Mouse (Mus musculus): ENCODE measurements around the gene H2-T23. TPM values are rescaled to one million over a fixed set of nuclear protein-coding genes. Genes with fewer than 3 reads are reported as not detected.

H2-T23 gene
- total and polyA plus RNA-seq, 3 experiments, result 21.8 to 42.1 (median 38.8) TPM

DNA sequence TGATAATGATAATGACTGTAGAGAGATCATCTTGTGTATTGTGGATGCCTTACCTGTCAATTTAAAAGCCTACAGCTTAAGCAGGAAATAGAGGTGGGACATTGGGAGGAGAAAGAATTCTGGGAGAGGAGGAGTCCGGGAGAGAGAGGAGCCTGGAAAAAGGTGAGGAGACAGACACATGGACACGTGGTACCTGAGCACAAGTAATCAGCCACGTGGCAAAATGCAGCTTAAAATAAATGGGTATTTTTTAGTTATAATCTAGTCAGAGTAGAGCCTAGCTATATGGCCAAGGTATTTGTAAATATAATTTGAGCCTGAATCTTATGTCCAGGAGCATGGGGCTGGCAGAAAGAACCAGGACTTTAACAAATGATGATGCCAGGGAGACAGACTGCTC, 13.1 kb downstream of the H2-T23 start:
- in situ Hi-C loops (cut with MboI; ENCODE audit: low pct_ligation_motif_present, low pct_unique_long_range_greater_than_20kb, low sequenced_read_pairs), result no loop called here
- dilution Hi-C loops (cut with MboI; ENCODE audit: extremely low pct_ligation_motif_present, extremely low pct_unique_long_range_greater_than_20kb, low sequenced_read_pairs), result no loop called here
- Histone ChIP-seq H3K27me3 (replicated peaks) (no peaks in the 10 kb centered on the region), H3K9ac (ENCODE audit: insufficient read depth, low read depth) (peak overlapping the region; percentile 29), H3K4me1 (ENCODE audit: control insufficient read depth in 1 of 2, insufficient read depth in 2 of 2) (peaks cover 25 to 67% of the 10 kb centered on the region in 2 experiments), H3K79me2 (replicated peaks; ENCODE audit: control insufficient read depth, extremely low read depth, insufficient read depth, poor library complexity, severe bottlenecking) (peaks cover 42% of the 10 kb centered on the region), H3K9me3 (replicated peaks; ENCODE audit: low read length) (no peaks in the 10 kb centered on the region), H3K27ac (ENCODE audit: insufficient read depth, low read depth) (peak overlapping the region; percentile 77), H3K36me3 (replicated peaks in 1 of 2; ENCODE audit: control insufficient read depth in 1 of 2, insufficient read depth in 1 of 2, low read length in 1 of 2) (peaks cover 0 to 36% of the 10 kb centered on the region in 2 experiments), H3K4me3 (replicated peaks in 1 of 3; ENCODE audit: low read depth in 2 of 3, low read length in 2 of 3, poor library complexity in 1 of 3) (peak overlapping the region; percentile 37 to 65 (median 42)), H3K4me2 (ENCODE audit: insufficient read depth, low read depth, poor library complexity, severe bottlenecking) (peak overlapping the region; percentile 76)
- TF ChIP-seq SMC3 (IDR thresholded peaks at IDR 0.05; ENCODE audit: low read depth, low read length), result no peak
- TF ChIP-seq MAZ (IDR thresholded peaks at IDR 0.05; ENCODE audit: low read depth, low read length), result no peak
- TF ChIP-seq CTCF (conservative IDR thresholded peaks at IDR 0.05 in 1 of 2, IDR thresholded peaks at IDR 0.05 in 1 of 2; ENCODE audit: low read depth in 2 of 2, low read length in 2 of 2), result no peak
- peak; percentile 73; the same call in 1 of the 2 replicates for TF ChIP-seq MXI1 (IDR thresholded peaks at IDR 0.05; ENCODE audit: low read depth, low read length)
- no peak for TF ChIP-seq TCF12 (IDR thresholded peaks at IDR 0.05; ENCODE audit: low read depth, low read length)
- peak; percentile 89 for TF ChIP-seq MAX (IDR thresholded peaks at IDR 0.05; ENCODE audit: low read length)
- no peak for TF ChIP-seq IRF4 (IDR thresholded peaks at IDR 0.05; ENCODE audit: low read depth, low read length)
- no peak for TF ChIP-seq EP300 (IDR thresholded peaks at IDR 0.05; ENCODE audit: low read length)
- TF ChIP-seq BHLHE40 (IDR thresholded peaks at IDR 0.05; ENCODE audit: low read depth, low read length), result 0 out of 2 replicates have a peak, but pooled peaks have one; percentile 17
- TF ChIP-seq MYC (IDR thresholded peaks at IDR 0.05; ENCODE audit: low read depth, low read length), result peak; percentile 97
- no peak for DNase-seq (ENCODE audit: extremely low read depth)

DNA sequence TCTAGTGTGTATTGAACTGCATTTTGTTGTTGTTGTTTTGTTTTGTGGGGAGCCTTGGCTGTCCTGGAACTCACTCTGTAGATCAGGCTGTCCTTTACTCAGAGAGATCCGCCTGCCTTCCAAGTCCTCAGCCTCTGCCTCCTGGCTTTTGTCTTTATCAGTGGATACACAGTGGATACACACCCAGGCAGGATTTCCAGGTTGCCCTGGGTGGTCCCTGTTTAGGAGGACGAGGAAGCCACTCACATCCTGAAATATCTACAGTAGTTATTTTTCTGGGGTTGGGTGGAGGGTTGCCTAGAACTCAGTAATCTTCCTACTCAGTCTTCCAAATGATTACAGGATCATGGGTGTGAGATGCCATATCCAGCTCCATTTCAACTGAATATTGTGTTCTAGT, 13.7 kb downstream of the H2-T23 start:
- dilution Hi-C loops (cut with MboI; ENCODE audit: extremely low pct_ligation_motif_present, extremely low pct_unique_long_range_greater_than_20kb, low sequenced_read_pairs), result no loop called here
- peak overlapping the region in 1 of 3 experiments; percentile 2 for H3K4me3 ChIP-seq (replicated peaks in 1 of 3; ENCODE audit: low read depth in 2 of 3, low read length in 2 of 3, poor library complexity in 1 of 3)

DNA sequence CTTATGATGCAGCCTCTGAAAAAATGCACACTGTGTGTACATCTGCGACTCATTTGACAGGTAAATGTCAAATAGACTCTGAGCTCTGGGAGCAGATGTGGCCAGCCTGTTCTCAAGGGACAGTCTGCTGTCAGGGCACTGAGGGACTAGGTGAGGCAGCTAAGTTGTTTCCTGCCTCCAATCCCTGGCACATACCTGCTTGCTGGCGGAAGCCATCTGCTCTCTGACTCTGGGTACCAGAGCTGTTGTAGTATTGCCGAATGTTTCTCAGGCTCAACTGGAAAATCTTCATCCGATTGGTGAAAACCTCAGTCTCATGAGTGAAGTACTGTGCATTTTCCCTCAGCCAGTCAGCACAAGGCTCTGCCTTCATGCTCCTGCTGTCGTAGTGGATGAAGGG, 15.6 kb downstream of the H2-T23 start:
- TF ChIP-seq MAZ (IDR thresholded peaks at IDR 0.05; ENCODE audit: low read depth, low read length), result no peak
- peak; percentile 6; the same call in 1 of the 2 replicates for TF ChIP-seq ETS1 (conservative IDR thresholded peaks at IDR 0.05; ENCODE audit: low read depth, low read length)
- TF ChIP-seq BHLHE40 (IDR thresholded peaks at IDR 0.05; ENCODE audit: low read depth, low read length), result peak; percentile 51
- TF ChIP-seq SIN3A (IDR thresholded peaks at IDR 0.05; ENCODE audit: low read length), result peak; percentile 63; the same call in 1 of the 2 replicates
- TF ChIP-seq USF2 (conservative IDR thresholded peaks at IDR 0.05; ENCODE audit: low read depth, low read length), result no peak
- H3K4me1 ChIP-seq (ENCODE audit: control insufficient read depth in 1 of 2, insufficient read depth in 2 of 2), result peaks cover 25 to 53% of the 10 kb centered on the region in 2 experiments
- dilution Hi-C loops (cut with MboI; ENCODE audit: extremely low pct_ligation_motif_present, extremely low pct_unique_long_range_greater_than_20kb, low sequenced_read_pairs), result no loop called here
- no peak overlapping the region for H3K4me3 ChIP-seq (replicated peaks in 1 of 3; ENCODE audit: low read depth in 2 of 3, low read length in 2 of 3, poor library complexity in 1 of 3)
- H3K4me2 ChIP-seq (ENCODE audit: insufficient read depth, low read depth, poor library complexity, severe bottlenecking), result peak overlapping the region; percentile 33
- H3K9ac ChIP-seq (ENCODE audit: insufficient read depth, low read depth), result no peak overlapping the region
- peaks cover 38% of the 10 kb centered on the region for H3K79me2 ChIP-seq (replicated peaks; ENCODE audit: control insufficient read depth, extremely low read depth, insufficient read depth, poor library complexity, severe bottlenecking)
- H3K27ac ChIP-seq (ENCODE audit: insufficient read depth, low read depth), result peak overlapping the region; percentile 56
- peaks cover 0 to 23% of the 10 kb centered on the region in 2 experiments for H3K36me3 ChIP-seq (replicated peaks in 1 of 2; ENCODE audit: control insufficient read depth in 1 of 2, insufficient read depth in 1 of 2, low read length in 1 of 2)
- no peaks in the 10 kb centered on the region for H3K9me3 ChIP-seq (replicated peaks; ENCODE audit: low read length)
- in situ Hi-C loops (cut with MboI; ENCODE audit: low pct_ligation_motif_present, low pct_unique_long_range_greater_than_20kb, low sequenced_read_pairs), result no loop called here
- no peaks in the 10 kb centered on the region for H3K27me3 ChIP-seq (replicated peaks)
- DNase-seq (ENCODE audit: extremely low read depth), result no peak

More for the DNA sequence above, 13.7 kb downstream of the H2-T23 start:
- H3K9me3 ChIP-seq (replicated peaks; ENCODE audit: low read length), result no peaks in the 10 kb centered on the region
- peaks cover 0 to 36% of the 10 kb centered on the region in 2 experiments for H3K36me3 ChIP-seq (replicated peaks in 1 of 2; ENCODE audit: control insufficient read depth in 1 of 2, insufficient read depth in 1 of 2, low read length in 1 of 2)
- peaks cover 30 to 68% of the 10 kb centered on the region in 2 experiments for H3K4me1 ChIP-seq (ENCODE audit: control insufficient read depth in 1 of 2, insufficient read depth in 2 of 2)
- no peak for DNase-seq (ENCODE audit: extremely low read depth)
- no peak overlapping the region for H3K9ac ChIP-seq (ENCODE audit: insufficient read depth, low read depth)
- H3K27me3 ChIP-seq (replicated peaks), result no peaks in the 10 kb centered on the region
- H3K79me2 ChIP-seq (replicated peaks; ENCODE audit: control insufficient read depth, extremely low read depth, insufficient read depth, poor library complexity, severe bottlenecking), result peaks cover 42% of the 10 kb centered on the region
- in situ Hi-C loops (cut with MboI; ENCODE audit: low pct_ligation_motif_present, low pct_unique_long_range_greater_than_20kb, low sequenced_read_pairs), result no loop called here
- TF ChIP-seq E2F4 (IDR thresholded peaks at IDR 0.05; ENCODE audit: insufficient replicate concordance, low read depth, low read length) (no peak), TBP (conservative IDR thresholded peaks at IDR 0.05; ENCODE audit: low read depth, low read length) (no peak), MXI1 (IDR thresholded peaks at IDR 0.05; ENCODE audit: low read depth, low read length) (no peak), MAFK (IDR thresholded peaks at IDR 0.05; ENCODE audit: insufficient replicate concordance, low read length) (no peak), SMC3 (IDR thresholded peaks at IDR 0.05; ENCODE audit: low read depth, low read length) (no peak), CTCF (conservative IDR thresholded peaks at IDR 0.05 in 1 of 2, IDR thresholded peaks at IDR 0.05 in 1 of 2; ENCODE audit: low read depth in 2 of 2, low read length in 2 of 2) (no peak)
- no peak overlapping the region for H3K4me2 ChIP-seq (ENCODE audit: insufficient read depth, low read depth, poor library complexity, severe bottlenecking)
- H3K27ac ChIP-seq (ENCODE audit: insufficient read depth, low read depth), result no peak overlapping the region
